Mouse (Mus musculus): ENCODE measurements around the gene Olfr67. TPM values are rescaled to one million over a fixed set of nuclear protein-coding genes. Genes with fewer than 3 reads are reported as not detected.
"Not testable (repeated sequence)": the region's sequence is repeated elsewhere in the genome, so short reads cannot be mapped to it uniquely, and the experiment has no call there.

The Olfr67 gene
- not detected in 2 replicates for polyA plus RNA-seq (2015; fragmentation: Nextera tagmentation; extraction: Ambion mirVana)

- Histone ChIP-seq H3K4me2 (no peak within 1 kb of the TSS), H3K4me1 (no peaks in the 10 kb centered on the region), H3K9me3 (replicated peaks) (no peaks in the 10 kb centered on the region), H3K4me3 (replicated peaks) (no peak within 1 kb of the TSS), H3K27ac (no peak within 1 kb of the TSS), H3K27me3 (no peaks in the 10 kb centered on the region), H3K9ac (no peak within 1 kb of the TSS), H3K36me3 (no peaks in the 10 kb centered on the region)
- ATAC-seq (replicated peaks; ENCODE audit: low FRiP score), result no peak
- 77% methylated on average over 3 of the region's 3 CpGs for WGBS
Measured at GRCm38 (mm10) chr7:103791721-103792120, at the start of gene Olfr67. TSS of gene Olfr67 (minus strand) at chr7:103791821.

DNA sequence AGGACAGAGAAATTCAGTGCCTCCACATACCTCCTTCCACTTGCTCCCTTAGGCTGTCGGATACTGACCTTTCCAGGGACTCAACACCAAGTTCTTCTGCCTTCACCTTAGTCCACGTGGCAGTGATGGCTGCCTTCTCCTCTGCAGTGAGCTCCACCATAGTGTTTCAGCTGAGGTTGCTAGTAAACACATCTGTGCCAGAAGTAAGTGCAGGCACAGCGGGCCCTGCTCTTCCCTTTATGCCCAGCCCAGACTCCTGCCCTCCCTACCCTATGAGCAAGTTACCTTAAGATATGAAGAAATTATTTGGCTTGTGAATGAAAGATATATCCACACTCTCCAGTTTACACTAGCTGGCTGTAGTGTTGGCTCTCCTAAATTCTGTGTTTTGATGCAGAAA lies 48.6 kb upstream of the Olfr67 start, which contains the start of gene Hbb-bh2:
TSS of gene Hbb-bh2 (minus strand) at position 253 of the 400 bp plus-strand sequence.
- Histone ChIP-seq H3K27ac (no peak within 1 kb of the TSS), H3K9ac (no peak within 1 kb of the TSS), H3K36me3 (no peaks in the 10 kb centered on the region), H3K27me3 (no peaks in the 10 kb centered on the region), H3K4me2 (no peak within 1 kb of the TSS), H3K9me3 (replicated peaks) (no peaks in the 10 kb centered on the region), H3K4me3 (replicated peaks) (no peak within 1 kb of the TSS), H3K4me1 (no peaks in the 10 kb centered on the region)
- ATAC-seq (replicated peaks; ENCODE audit: low FRiP score), result no peak
- 77% methylated on average over 3 of the region's 3 CpGs for WGBS

GRCm38 (mm10) chr7:103827808-103828207 lies 36.2 kb upstream of the Olfr67 start, which contains the start of gene Hbb-bs:
TSS of gene Hbb-bs (minus strand) at chr7:103828096.
- peak; percentile 85 for ATAC-seq (replicated peaks; ENCODE audit: low FRiP score)
- 93% methylated on average over 4 of the region's 4 CpGs for WGBS
- no peaks in the 10 kb centered on the region for H3K9me3 ChIP-seq (replicated peaks)

GRCm38 (mm10) chr7:103827139-103827538 lies 35.5 kb upstream of the Olfr67 start:
- H3K36me3 ChIP-seq; H3K4me3 ChIP-seq (replicated peaks); H3K27ac ChIP-seq; H3K9me3 ChIP-seq (replicated peaks); H3K27me3 ChIP-seq; H3K4me2 ChIP-seq; H3K9ac ChIP-seq; H3K4me1 ChIP-seq; ATAC-seq (replicated peaks; ENCODE audit: low FRiP score): not testable (repeated sequence)
- WGBS, result no CpG with 5 or more reads among the region's 2 CpGs

More at GRCm38 (mm10) chr7:103827808-103828207, 36.2 kb upstream of the Olfr67 start, which contains the start of gene Hbb-bs:
- H3K27me3 ChIP-seq, result no peaks in the 10 kb centered on the region
- H3K4me3 ChIP-seq (replicated peaks), result no peak within 1 kb of the TSS
- H3K4me1 ChIP-seq, result no peaks in the 10 kb centered on the region
- no peak within 1 kb of the TSS for H3K4me2 ChIP-seq
- H3K36me3 ChIP-seq, result no peaks in the 10 kb centered on the region
- H3K27ac ChIP-seq, result no peak within 1 kb of the TSS
- no peak within 1 kb of the TSS for H3K9ac ChIP-seq

GRCm38 (mm10) chr7:103826255-103826887 lies 34.8 kb upstream of the Olfr67 start:
- peak; percentile 66 for ATAC-seq (replicated peaks; ENCODE audit: low FRiP score)
- Histone ChIP-seq H3K4me3 (replicated peaks) (no peak overlapping the region), H3K27ac (no peak overlapping the region), H3K36me3 (no peaks in the 10 kb centered on the region), H3K4me1 (no peaks in the 10 kb centered on the region), H3K9ac (no peak overlapping the region), H3K27me3 (no peaks in the 10 kb centered on the region), H3K4me2 (no peak overlapping the region), H3K9me3 (replicated peaks) (no peaks in the 10 kb centered on the region)
- 58% methylated on average over 3 of the region's 3 CpGs for WGBS

- no peaks in the 10 kb centered on the region for H3K4me1 ChIP-seq
- no peaks in the 10 kb centered on the region for H3K27me3 ChIP-seq
- H3K4me3 ChIP-seq (replicated peaks), result no peak overlapping the region
- H3K9me3 ChIP-seq (replicated peaks), result no peaks in the 10 kb centered on the region
- no peaks in the 10 kb centered on the region for H3K36me3 ChIP-seq
- peak; percentile 82; the same call in 1 of the 2 replicates for ATAC-seq (replicated peaks; ENCODE audit: low FRiP score)
- WGBS, result 88% methylated on average over 3 of the region's 3 CpGs
- no peak overlapping the region for H3K4me2 ChIP-seq
- no peak overlapping the region for H3K9ac ChIP-seq
- no peak overlapping the region for H3K27ac ChIP-seq
Measured at GRCm38 (mm10) chr7:103825536-103826254, 34.1 kb upstream of the Olfr67 start.

DNA sequence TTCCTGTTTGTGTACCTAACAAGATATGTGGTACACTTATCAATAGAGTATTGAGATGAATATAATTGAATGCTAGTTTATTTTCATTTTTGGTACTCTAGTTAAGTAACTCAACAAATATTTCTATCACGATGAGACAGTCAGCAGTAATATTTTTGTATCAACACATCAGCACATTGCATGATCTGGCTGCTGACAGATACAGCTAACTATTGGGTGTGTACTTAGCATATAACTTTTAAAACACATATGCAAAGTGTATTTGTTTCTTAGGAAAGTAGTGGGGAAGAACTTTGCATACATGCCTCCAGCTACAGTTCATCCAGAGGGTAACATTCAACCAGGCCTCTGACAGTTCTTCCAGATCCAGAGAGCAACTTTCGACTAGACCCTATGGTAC lies 33.0 kb upstream of the Olfr67 start:
- Histone ChIP-seq H3K4me3 (replicated peaks) (no peak overlapping the region), H3K4me1 (no peaks in the 10 kb centered on the region), H3K4me2 (no peak overlapping the region), H3K9ac (no peak overlapping the region), H3K36me3 (no peaks in the 10 kb centered on the region), H3K27me3 (no peaks in the 10 kb centered on the region), H3K9me3 (replicated peaks) (no peaks in the 10 kb centered on the region), H3K27ac (no peak overlapping the region)
- no peak for ATAC-seq (replicated peaks; ENCODE audit: low FRiP score)
- 89% methylated on average over 2 of the region's 2 CpGs for WGBS

DNA sequence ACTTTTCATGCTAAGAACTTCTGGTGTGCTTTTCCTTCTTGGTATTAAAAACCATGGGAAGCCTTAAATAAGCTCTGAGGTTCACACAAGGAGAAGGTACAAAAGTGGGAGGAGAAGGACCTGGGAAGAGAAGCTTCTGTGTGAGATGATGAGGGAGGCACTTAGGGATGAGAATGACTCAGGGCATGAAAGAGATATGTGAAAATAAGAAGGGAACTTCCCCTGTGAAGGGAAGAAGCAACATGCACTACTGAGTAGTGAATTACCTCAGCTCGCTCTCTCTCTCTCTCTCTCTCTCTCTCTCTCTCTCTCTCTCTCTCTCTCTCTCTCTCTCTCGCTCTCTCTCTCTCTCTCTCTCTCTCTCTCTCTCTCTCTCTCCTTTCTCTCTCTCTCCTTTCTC lies 23.5 kb upstream of the Olfr67 start:
- not testable (repeated sequence) for H3K27ac ChIP-seq; H3K4me2 ChIP-seq; H3K36me3 ChIP-seq; H3K27me3 ChIP-seq; H3K4me1 ChIP-seq; H3K4me3 ChIP-seq (replicated peaks); H3K9me3 ChIP-seq (replicated peaks); H3K9ac ChIP-seq; ATAC-seq (replicated peaks; ENCODE audit: low FRiP score)
- WGBS, result 67% methylated on average over 1 of the region's 2 CpGs

DNA sequence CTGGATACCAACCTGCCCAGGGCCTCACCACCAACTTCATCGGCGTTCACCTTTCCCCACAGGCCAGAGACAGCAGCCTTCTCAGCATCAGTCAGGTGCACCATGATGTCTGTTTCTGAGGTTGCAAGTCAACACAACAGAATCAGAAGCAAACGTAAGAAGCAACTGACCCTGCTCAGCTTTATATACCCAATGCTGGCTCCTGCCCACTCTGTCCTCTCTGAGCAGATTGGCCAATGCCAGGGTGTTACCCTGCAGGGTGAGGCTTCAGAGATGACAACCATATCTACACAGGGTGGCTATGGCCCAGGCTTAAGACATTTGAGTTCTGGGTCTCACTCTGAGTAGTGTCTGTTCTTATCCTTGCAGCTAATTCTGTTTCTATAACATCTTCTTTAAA lies 22.1 kb upstream of the Olfr67 start, which contains the start of gene Hbb-bt:
TSS of gene Hbb-bt (minus strand) at position 231 of the 400 bp plus-strand sequence.
- H3K27me3 ChIP-seq, result no peaks in the 10 kb centered on the region
- peak; percentile 88 for ATAC-seq (replicated peaks; ENCODE audit: low FRiP score)
- no peak within 1 kb of the TSS for H3K27ac ChIP-seq
- H3K4me2 ChIP-seq, result no peak within 1 kb of the TSS
- 88% methylated on average over 3 of the region's 3 CpGs for WGBS
- H3K4me3 ChIP-seq (replicated peaks), result no peak within 1 kb of the TSS
- no peaks in the 10 kb centered on the region for H3K36me3 ChIP-seq
- H3K9me3 ChIP-seq (replicated peaks), result no peaks in the 10 kb centered on the region
- H3K4me1 ChIP-seq, result no peaks in the 10 kb centered on the region
- H3K9ac ChIP-seq, result no peak within 1 kb of the TSS

DNA sequence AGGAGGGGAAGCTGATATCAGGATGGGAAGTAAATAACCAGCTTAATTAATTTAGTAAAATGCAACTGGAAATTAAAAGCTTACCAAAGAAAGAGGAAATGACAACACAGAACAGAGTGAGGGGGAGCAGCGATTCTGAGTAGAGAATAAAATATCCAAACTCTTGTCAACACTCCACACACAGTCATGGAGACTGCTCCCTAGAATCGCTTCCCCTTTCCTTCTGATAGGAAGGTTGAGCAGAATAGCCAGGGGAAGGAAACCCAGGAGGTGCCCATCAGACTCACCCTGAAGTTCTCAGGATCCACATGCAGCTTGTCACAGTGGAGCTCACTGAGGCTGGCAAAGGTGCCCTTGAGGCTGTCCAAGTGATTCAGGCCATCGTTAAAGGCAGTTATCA lies 21.5 kb upstream of the Olfr67 start:
- not testable (repeated sequence) for H3K4me2 ChIP-seq; H3K9ac ChIP-seq; H3K27ac ChIP-seq; ATAC-seq (replicated peaks; ENCODE audit: low FRiP score); H3K27me3 ChIP-seq; H3K4me3 ChIP-seq (replicated peaks); H3K4me1 ChIP-seq; H3K36me3 ChIP-seq; H3K9me3 ChIP-seq (replicated peaks)
- WGBS, result no CpG with 5 or more reads among the region's 3 CpGs

DNA sequence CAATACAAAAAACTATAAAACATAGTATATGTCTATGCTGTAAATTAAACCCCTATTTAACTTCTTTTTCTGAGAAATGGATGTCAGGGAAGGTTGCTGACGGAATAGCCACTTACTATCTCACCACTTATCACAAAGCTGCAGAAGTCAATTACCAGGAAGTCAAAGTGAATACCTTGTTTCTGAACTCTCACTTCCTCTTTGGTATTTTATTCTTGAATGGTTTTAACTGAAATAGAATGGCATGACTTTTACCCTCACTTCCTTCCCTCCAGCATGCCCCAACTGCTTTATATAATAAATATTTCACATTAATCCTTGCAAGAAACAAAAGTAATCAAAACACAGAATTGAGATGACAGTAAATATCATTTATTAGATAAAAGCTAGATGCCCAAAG lies 20.6 kb upstream of the Olfr67 start:
- no peaks in the 10 kb centered on the region for H3K27me3 ChIP-seq
- H3K36me3 ChIP-seq, result no peaks in the 10 kb centered on the region
- H3K9me3 ChIP-seq (replicated peaks), result no peaks in the 10 kb centered on the region
- H3K27ac ChIP-seq, result no peak overlapping the region
- H3K4me3 ChIP-seq (replicated peaks), result no peak overlapping the region
- 51% methylated on average over 1 of the region's 1 CpGs for WGBS
- no peak overlapping the region for H3K9ac ChIP-seq
- no peaks in the 10 kb centered on the region for H3K4me1 ChIP-seq
- ATAC-seq (replicated peaks; ENCODE audit: low FRiP score), result no peak
- H3K4me2 ChIP-seq, result no peak overlapping the region

- Histone ChIP-seq H3K9me3 (replicated peaks) (no peaks in the 10 kb centered on the region), H3K4me3 (replicated peaks) (no peak overlapping the region), H3K27ac (no peak overlapping the region), H3K27me3 (no peaks in the 10 kb centered on the region), H3K9ac (no peak overlapping the region), H3K4me2 (no peak overlapping the region), H3K36me3 (no peaks in the 10 kb centered on the region), H3K4me1 (no peaks in the 10 kb centered on the region)
- WGBS, result 80% methylated on average over 1 of the region's 1 CpGs
- peak; percentile 33; the same call in 1 of the 2 replicates for ATAC-seq (replicated peaks; ENCODE audit: low FRiP score)
Measured at GRCm38 (mm10) chr7:103811223-103811845, 19.7 kb upstream of the Olfr67 start.
